In genomic region chr2:53460265-53460664, GRCm38 (mm10) we compare ENCODE assay signal across 30 mouse cellular contexts.
DNase-seq lines count a peak whose midpoint lies in the region; ATAC-seq and TF ChIP-seq lines count a peak whose summit lies in the region.
"Had no signal": no experiment of that assay in that cellular context is flagged by ENCODE, and none has a peak within 500 bp of the region (broad histone marks: within the 10 kb centered on the region; RNA-seq: fewer than 3 reads in every experiment).

No protein-coding gene starts in this region.

- H3K36me3 ChIP-seq in hindbrain, postnatal 0 days (ENCODE audit: insufficient read depth, low read length): no peaks in the 10 kb centered on the region
- no peaks in the 10 kb centered on the region for H3K36me3 ChIP-seq in hindbrain, embryonic 13.5 days
- H3K36me3 ChIP-seq in midbrain, postnatal 0 days (ENCODE audit: insufficient read depth, low read length): no peaks in the 10 kb centered on the region
- H3K36me3 ChIP-seq in midbrain, embryonic 11.5 days (ENCODE audit: control insufficient read depth, insufficient read depth, low read length): no peaks in the 10 kb centered on the region
- H3K36me3 ChIP-seq: embryonic facial prominence, embryonic 10.5 days; embryonic facial prominence, embryonic 13.5 days; forebrain, embryonic 15.5 days; G1E; heart, embryonic 10.5 days; hindbrain, embryonic 12.5 days had no signal

- no peak for TF ChIP-seq CTCF in hindbrain, postnatal 0 days (IDR thresholded peaks at IDR 0.05; ENCODE audit: low read depth)
- TF ChIP-seq CTCF in midbrain, postnatal 0 days (IDR thresholded peaks at IDR 0.05): no peak
- no peak for TF ChIP-seq CTCF in brain, embryonic 14.5 days (IDR thresholded peaks at IDR 0.05; ENCODE audit: borderline replicate concordance, extremely low read depth, insufficient read depth, insufficient read length)

- peak; percentile 50 to 57 for DNase-seq in cerebellum, postnatal 10 days
- no peak for DNase-seq in cerebellum, adult 9-10 months
- peak; percentile 31 for DNase-seq in hindbrain, postnatal 0 days (ENCODE audit: low spot score)
- peak; percentile 14 for DNase-seq in midbrain, postnatal 0 days (ENCODE audit: low spot score)
- DNase-seq in midbrain, embryonic 11.5 days (ENCODE audit: low spot score, missing footprints): no peak
- DNase-seq in brain, embryonic 14.5 days (ENCODE audit: low read depth): peak; percentile 70
- no peak for DNase-seq in lung, postnatal 10 days
- DNase-seq: adrenal gland, postnatal 14 days; B cell, adult 2 months; cerebellum, adult 18-20 months; cerebellum, adult 9-11 months; cerebellum, postnatal 36 days; embryo, embryonic 11 days; gastrocnemius, postnatal 10 days; gastrocnemius, postnatal 36 days; heart, adult 2 months; kidney, adult 18-20 months had no signal

- WGBS in hindbrain, postnatal 0 days: 57% methylated on average over 3 of the region's 3 CpGs
- WGBS in hindbrain, embryonic 13.5 days: 79% methylated on average over 3 of the region's 3 CpGs
- WGBS in midbrain, postnatal 0 days: 78% methylated on average over 3 of the region's 3 CpGs
- WGBS in midbrain, embryonic 11.5 days: 91% methylated on average over 3 of the region's 3 CpGs

- no peak for ATAC-seq in hindbrain, postnatal 0 days
- no peak for ATAC-seq in hindbrain, embryonic 13.5 days (ENCODE audit: low FRiP score)
- no peak for ATAC-seq in midbrain, postnatal 0 days (ENCODE audit: low FRiP score)
- ATAC-seq in midbrain, embryonic 11.5 days (ENCODE audit: low FRiP score): no peak
- ATAC-seq: activated CD4-positive, CD25-positive, alpha-beta regulatory T cell, adult 4 months; forebrain, embryonic 15.5 days; hindbrain, embryonic 16.5 days; inflammation-experienced regulatory T-cells, adult 6 months; intestine, embryonic 16.5 days had no signal

- no peaks in the 10 kb centered on the region for H3K9me3 ChIP-seq in hindbrain, postnatal 0 days (ENCODE audit: low read length)
- H3K9me3 ChIP-seq in hindbrain, embryonic 13.5 days: no peaks in the 10 kb centered on the region
- H3K9me3 ChIP-seq in midbrain, postnatal 0 days (ENCODE audit: low read length): no peaks in the 10 kb centered on the region
- no peaks in the 10 kb centered on the region for H3K9me3 ChIP-seq in midbrain, embryonic 11.5 days (ENCODE audit: control insufficient read depth, low read length)
- H3K9me3 ChIP-seq: embryonic facial prominence, embryonic 10.5 days; embryonic facial prominence, embryonic 13.5 days; forebrain, embryonic 15.5 days; G1E; heart, embryonic 10.5 days; hindbrain, embryonic 12.5 days had no signal

- no peaks in the 10 kb centered on the region for H3K27me3 ChIP-seq in hindbrain, postnatal 0 days (ENCODE audit: insufficient read depth, low read length)
- no peaks in the 10 kb centered on the region for H3K27me3 ChIP-seq in hindbrain, embryonic 13.5 days
- H3K27me3 ChIP-seq in midbrain, postnatal 0 days (ENCODE audit: insufficient read depth, low read length): no peaks in the 10 kb centered on the region
- H3K27me3 ChIP-seq in midbrain, embryonic 11.5 days (ENCODE audit: control insufficient read depth, insufficient read depth, low read length): no peaks in the 10 kb centered on the region
- H3K27me3 ChIP-seq: CH12.LX; embryonic facial prominence, embryonic 13.5 days; forebrain, embryonic 15.5 days; hindbrain, embryonic 12.5 days had no signal

- H3K4me3 ChIP-seq in hindbrain, postnatal 0 days (ENCODE audit: low read length): no peak overlapping the region
- H3K4me3 ChIP-seq in hindbrain, embryonic 13.5 days: no peak overlapping the region
- no peak overlapping the region for H3K4me3 ChIP-seq in midbrain, postnatal 0 days (ENCODE audit: low read depth, low read length)
- no peak overlapping the region for H3K4me3 ChIP-seq in midbrain, embryonic 11.5 days (ENCODE audit: low read depth, low read length)
- H3K4me3 ChIP-seq: embryonic facial prominence, embryonic 10.5 days; embryonic facial prominence, embryonic 13.5 days; erythroblast, embryonic 14.5 days; forebrain, embryonic 15.5 days; heart, adult 2 months; heart, embryonic 10.5 days; hindbrain, embryonic 12.5 days had no signal

- TF ChIP-seq POLR2A in brain, embryonic 14.5 days (IDR thresholded peaks at IDR 0.05; ENCODE audit: borderline replicate concordance, extremely low read depth, insufficient read depth, insufficient read length, poor library complexity, severe bottlenecking): no peak

- no peak overlapping the region for H3K9ac ChIP-seq in hindbrain, postnatal 0 days (replicated peaks; ENCODE audit: low read length)
- H3K9ac ChIP-seq in hindbrain, embryonic 13.5 days: no peak overlapping the region
- H3K9ac ChIP-seq in midbrain, postnatal 0 days (replicated peaks; ENCODE audit: low read length, poor library complexity, severe bottlenecking): no peak overlapping the region
- H3K9ac ChIP-seq in midbrain, embryonic 11.5 days (ENCODE audit: low read length): no peak overlapping the region
- H3K9ac ChIP-seq: embryonic facial prominence, embryonic 13.5 days; forebrain, embryonic 15.5 days; hindbrain, embryonic 12.5 days had no signal

- H3K4me1 ChIP-seq in hindbrain, postnatal 0 days (ENCODE audit: insufficient read depth, low read length): no peaks in the 10 kb centered on the region
- H3K4me1 ChIP-seq in hindbrain, embryonic 13.5 days (replicated peaks): no peaks in the 10 kb centered on the region
- no peaks in the 10 kb centered on the region for H3K4me1 ChIP-seq in midbrain, postnatal 0 days (ENCODE audit: insufficient read depth, low read length)
- no peaks in the 10 kb centered on the region for H3K4me1 ChIP-seq in midbrain, embryonic 11.5 days (ENCODE audit: control insufficient read depth, insufficient read depth, low read length)
- H3K4me1 ChIP-seq: embryonic facial prominence, embryonic 10.5 days; embryonic facial prominence, embryonic 13.5 days; heart, embryonic 10.5 days; hindbrain, embryonic 12.5 days had no signal

- no peak overlapping the region for H3K4me2 ChIP-seq in hindbrain, postnatal 0 days (ENCODE audit: low read depth, low read length)
- no peak overlapping the region for H3K4me2 ChIP-seq in hindbrain, embryonic 13.5 days
- no peak overlapping the region for H3K4me2 ChIP-seq in midbrain, postnatal 0 days (ENCODE audit: low read depth, low read length, poor library complexity, severe bottlenecking)
- H3K4me2 ChIP-seq in midbrain, embryonic 11.5 days: no peak overlapping the region
- H3K4me2 ChIP-seq: embryonic facial prominence, embryonic 13.5 days; forebrain, embryonic 15.5 days; hindbrain, embryonic 12.5 days had no signal

- H3K27ac ChIP-seq in hindbrain, postnatal 0 days: no peak overlapping the region
- H3K27ac ChIP-seq in hindbrain, embryonic 13.5 days: no peak overlapping the region
- no peak overlapping the region for H3K27ac ChIP-seq in midbrain, postnatal 0 days (ENCODE audit: low read depth, low read length)
- H3K27ac ChIP-seq in midbrain, embryonic 11.5 days (ENCODE audit: low read depth, low read length): no peak overlapping the region
- H3K27ac ChIP-seq: embryonic facial prominence, embryonic 10.5 days; embryonic facial prominence, embryonic 13.5 days; forebrain, embryonic 15.5 days; heart, adult 2 months; heart, embryonic 10.5 days; hindbrain, embryonic 12.5 days had no signal

Comparison
In these comparisons a context has a peak if more than half of its experiments do, and no peak if none do; other contexts are left out.
1. DNase-seq: peak in cerebellum, postnatal 10 days (2 of 2), hindbrain, postnatal 0 days (single experiment), midbrain, postnatal 0 days (single experiment) and brain, embryonic 14.5 days (single experiment); none in cerebellum, adult 9-10 months (single experiment), midbrain, embryonic 11.5 days (single experiment) and lung, postnatal 10 days (single experiment).